Mouse (Mus musculus): ENCODE results near the gene Eya2. TPM values are rescaled to one million over a fixed set of nuclear protein-coding genes. Genes with fewer than 3 reads are reported as not detected.

Gene Eya2
- polyA plus RNA-seq, 1 experiment from 2014 or later = 41.9 TPM

DNA sequence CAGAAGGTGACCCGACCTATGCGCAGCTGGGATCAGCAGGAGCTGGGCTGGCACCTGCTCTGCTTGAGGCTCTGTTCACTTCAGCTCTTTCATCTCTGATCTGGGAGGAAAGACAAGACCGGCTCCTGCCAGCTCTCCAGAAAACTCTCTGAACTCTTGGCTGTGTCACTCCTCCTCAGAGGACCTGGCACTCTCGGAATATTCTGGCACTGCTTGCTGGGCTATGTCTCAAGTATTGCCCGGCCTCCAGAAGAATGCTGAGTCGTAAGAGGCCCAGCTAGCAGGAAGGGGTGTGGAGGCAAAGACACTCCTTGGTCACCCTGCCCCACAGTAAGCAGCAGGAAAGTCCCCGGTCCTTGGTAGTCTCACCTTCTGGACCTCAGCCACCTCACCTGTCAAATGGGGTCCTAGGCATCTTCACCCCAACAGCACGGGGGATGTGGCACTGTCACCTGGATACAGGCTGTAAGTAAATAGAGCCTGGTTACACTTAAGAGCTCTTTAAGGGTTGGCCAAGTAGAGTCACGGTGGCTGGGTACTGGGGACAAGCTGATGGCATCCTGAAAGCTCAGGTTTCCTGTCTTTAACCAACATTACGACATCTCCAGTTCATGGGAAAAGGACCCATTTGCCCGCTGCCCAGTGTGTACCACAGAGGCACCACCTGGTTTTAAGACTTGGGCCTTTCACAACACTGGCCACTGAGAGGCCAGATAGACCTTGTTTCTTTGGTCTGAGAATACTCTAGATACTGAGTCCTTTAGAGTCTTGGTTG, 38.4 kb downstream of the Eya2 start:
- peaks cover 50% of the 10 kb centered on the region for H3K4me1 ChIP-seq
- no peak overlapping the region for H3K4me3 ChIP-seq
- peaks cover 15% of the 10 kb centered on the region for H3K9me3 ChIP-seq
- H3K27ac ChIP-seq (replicated peaks) = no peak overlapping the region
- WGBS = 82% methylated on average over 11 of the region's 11 CpGs
- H3K36me3 ChIP-seq (replicated peaks) = peaks cover 17% of the 10 kb centered on the region
- DNase-seq (ENCODE audit: low spot score) = no peak
- no peaks in the 10 kb centered on the region for H3K27me3 ChIP-seq (replicated peaks; ENCODE audit: low read depth, poor library complexity, severe bottlenecking)

- no peak overlapping the region for H3K4me3 ChIP-seq
- 66% methylated on average over 7 of the region's 7 CpGs for WGBS
- peaks cover 17% of the 10 kb centered on the region for H3K36me3 ChIP-seq (replicated peaks)
- H3K27me3 ChIP-seq (replicated peaks; ENCODE audit: low read depth, poor library complexity, severe bottlenecking) = no peaks in the 10 kb centered on the region
- H3K27ac ChIP-seq (replicated peaks) = peak overlapping the region; percentile 65; the same call in 1 of the 2 replicates
- H3K4me1 ChIP-seq = peaks cover 51% of the 10 kb centered on the region
- peaks cover 15% of the 10 kb centered on the region for H3K9me3 ChIP-seq
- DNase-seq (ENCODE audit: low spot score) = no peak
These were observed 39.6 kb downstream of the Eya2 start for GRCm38 (mm10) chr2:165634481-165634880.

GRCm38 (mm10) chr2:165639075-165639755, 44.4 kb downstream of the Eya2 start:
- 0 out of 2 replicates have a peak overlapping the region, but pooled peaks have one; percentile 20 for H3K27ac ChIP-seq (replicated peaks)
- no peak overlapping the region for H3K4me3 ChIP-seq
- peaks cover 17% of the 10 kb centered on the region for H3K36me3 ChIP-seq (replicated peaks)
- H3K9me3 ChIP-seq = peaks cover 15% of the 10 kb centered on the region
- DNase-seq (ENCODE audit: low spot score) = no peak
- H3K27me3 ChIP-seq (replicated peaks; ENCODE audit: low read depth, poor library complexity, severe bottlenecking) = 0 out of 2 replicates have a peak, but pooled peaks cover 4% of the 10 kb centered on the region
- 74% methylated on average over 11 of the region's 11 CpGs for WGBS
- H3K4me1 ChIP-seq = peaks cover 54% of the 10 kb centered on the region

GRCm38 (mm10) chr2:165641909-165642505, 47.2 kb downstream of the Eya2 start:
- Histone ChIP-seq H3K36me3 (replicated peaks) (peaks cover 10% of the 10 kb centered on the region), H3K4me3 (no peak overlapping the region), H3K27me3 (replicated peaks; ENCODE audit: low read depth, poor library complexity, severe bottlenecking) (0 out of 2 replicates have a peak, but pooled peaks cover 4% of the 10 kb centered on the region), H3K27ac (replicated peaks) (peak overlapping the region; percentile 77), H3K9me3 (peaks cover 10% of the 10 kb centered on the region), H3K4me1 (peaks cover 65% of the 10 kb centered on the region)
- WGBS = 42% methylated on average over 14 of the region's 14 CpGs
- DNase-seq (ENCODE audit: low spot score) = peak; percentile 72

GRCm38 (mm10) chr2:165643596-165643995, 48.8 kb downstream of the Eya2 start:
- Histone ChIP-seq H3K27me3 (replicated peaks; ENCODE audit: low read depth, poor library complexity, severe bottlenecking) (0 out of 2 replicates have a peak, but pooled peaks cover 4% of the 10 kb centered on the region), H3K4me3 (no peak overlapping the region), H3K27ac (replicated peaks) (peak overlapping the region; percentile 77), H3K36me3 (replicated peaks) (peaks cover 5% of the 10 kb centered on the region; the same call in 1 of the 2 replicates), H3K9me3 (no peaks in the 10 kb centered on the region), H3K4me1 (peaks cover 79% of the 10 kb centered on the region)
- whole genome bisulfite sequencing = 58% methylated on average over 3 of the region's 3 CpGs
- DNase-seq (ENCODE audit: low spot score) = no peak

DNA sequence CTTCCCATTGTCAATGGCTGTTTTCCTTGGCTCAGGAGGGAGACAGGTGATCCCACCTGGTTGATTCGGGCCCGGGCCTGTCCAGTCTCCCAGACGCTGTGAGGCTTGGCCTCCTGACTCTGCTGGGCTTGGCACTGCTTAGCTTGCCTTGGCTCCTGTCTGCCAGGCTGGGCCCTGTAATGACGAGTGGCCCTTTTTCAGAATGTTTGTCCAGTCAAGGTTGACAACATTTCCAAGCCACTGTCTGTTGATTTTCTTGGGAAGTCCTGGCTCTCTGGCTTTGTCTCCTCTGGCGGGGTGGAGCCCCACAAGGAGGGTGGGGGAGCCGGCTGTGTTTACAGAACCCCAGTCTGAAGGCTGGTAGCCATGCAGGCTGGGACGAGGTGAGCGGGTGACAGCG, 49.2 kb downstream of the Eya2 start:
- Histone ChIP-seq H3K27ac (replicated peaks) (peak overlapping the region; percentile 77; the same call in 1 of the 2 replicates), H3K36me3 (replicated peaks) (peaks cover 6% of the 10 kb centered on the region; the same call in 1 of the 2 replicates), H3K27me3 (replicated peaks; ENCODE audit: low read depth, poor library complexity, severe bottlenecking) (0 out of 2 replicates have a peak, but pooled peaks cover 4% of the 10 kb centered on the region), H3K4me3 (no peak overlapping the region), H3K9me3 (no peaks in the 10 kb centered on the region), H3K4me1 (peaks cover 80% of the 10 kb centered on the region)
- WGBS = 82% methylated on average over 9 of the region's 9 CpGs
- DNase-seq (ENCODE audit: low spot score) = no peak

DNA sequence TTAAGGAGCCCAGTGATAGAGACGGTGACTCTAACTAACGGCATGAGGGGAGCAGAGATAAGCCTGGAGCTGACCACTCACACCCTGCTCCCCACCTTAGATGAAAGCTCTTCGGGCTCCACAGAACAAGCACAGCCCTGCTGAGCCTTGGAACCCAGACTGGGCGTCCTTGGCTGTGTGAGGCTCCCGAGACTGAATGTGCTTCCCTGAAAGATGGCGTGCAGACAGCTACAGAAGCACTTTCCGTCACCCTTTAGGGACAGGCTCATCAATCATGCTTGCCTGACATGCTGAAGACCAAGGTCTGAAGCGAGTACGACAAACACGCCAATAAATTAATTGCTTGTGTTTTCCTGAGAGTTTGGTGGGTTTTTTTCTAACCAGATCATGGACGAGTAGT, 56.2 kb downstream of the Eya2 start:
- 75% methylated on average over 11 of the region's 11 CpGs for WGBS
- DNase-seq (ENCODE audit: low spot score) = no peak
- Histone ChIP-seq H3K9me3 (no peaks in the 10 kb centered on the region), H3K36me3 (replicated peaks) (0 out of 2 replicates have a peak, but pooled peaks cover 9% of the 10 kb centered on the region), H3K4me1 (peaks cover 83% of the 10 kb centered on the region), H3K27me3 (replicated peaks; ENCODE audit: low read depth, poor library complexity, severe bottlenecking) (no peaks in the 10 kb centered on the region), H3K4me3 (no peak overlapping the region), H3K27ac (replicated peaks) (0 out of 2 replicates have a peak overlapping the region, but pooled peaks have one; percentile 20)

DNA sequence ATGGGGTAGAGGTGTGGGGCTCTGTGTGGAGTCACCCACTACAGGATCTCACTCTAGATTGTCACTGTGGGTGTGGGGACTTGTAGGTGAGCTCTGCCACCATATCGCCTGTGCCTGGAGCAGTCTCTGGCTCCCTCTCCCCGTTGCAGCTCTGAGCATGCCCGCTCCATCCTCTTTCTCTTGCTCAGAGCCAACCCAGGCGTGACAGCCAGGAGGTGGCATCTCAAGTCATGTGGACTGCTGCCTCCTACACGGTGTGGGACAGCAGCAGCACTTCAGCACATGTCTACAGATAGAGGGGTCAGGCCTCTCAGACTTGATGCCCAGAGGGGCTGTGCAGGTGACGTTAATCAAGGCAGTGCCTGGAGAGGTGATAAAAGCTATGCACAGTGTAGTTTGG, 57.4 kb downstream of the Eya2 start:
- no peaks in the 10 kb centered on the region for H3K9me3 ChIP-seq
- H3K4me1 ChIP-seq = peaks cover 85% of the 10 kb centered on the region
- no peak overlapping the region for H3K4me3 ChIP-seq
- DNase-seq (ENCODE audit: low spot score) = no peak
- no peaks in the 10 kb centered on the region for H3K27me3 ChIP-seq (replicated peaks; ENCODE audit: low read depth, poor library complexity, severe bottlenecking)
- WGBS = 72% methylated on average over 6 of the region's 6 CpGs
- 0 out of 2 replicates have a peak, but pooled peaks cover 9% of the 10 kb centered on the region for H3K36me3 ChIP-seq (replicated peaks)
- H3K27ac ChIP-seq (replicated peaks) = peak overlapping the region; percentile 73

GRCm38 (mm10) chr2:165653001-165653921, 58.4 kb downstream of the Eya2 start:
- peak; percentile 83 for DNase-seq (ENCODE audit: low spot score)
- Histone ChIP-seq H3K27ac (replicated peaks) (peak overlapping the region; percentile 73), H3K4me3 (peak overlapping the region; percentile 29; the same call in 1 of the 2 replicates), H3K9me3 (no peaks in the 10 kb centered on the region), H3K36me3 (replicated peaks) (0 out of 2 replicates have a peak, but pooled peaks cover 7% of the 10 kb centered on the region), H3K27me3 (replicated peaks; ENCODE audit: low read depth, poor library complexity, severe bottlenecking) (no peaks in the 10 kb centered on the region), H3K4me1 (peaks cover 84% of the 10 kb centered on the region)
- WGBS = 34% methylated on average over 14 of the region's 14 CpGs

DNA sequence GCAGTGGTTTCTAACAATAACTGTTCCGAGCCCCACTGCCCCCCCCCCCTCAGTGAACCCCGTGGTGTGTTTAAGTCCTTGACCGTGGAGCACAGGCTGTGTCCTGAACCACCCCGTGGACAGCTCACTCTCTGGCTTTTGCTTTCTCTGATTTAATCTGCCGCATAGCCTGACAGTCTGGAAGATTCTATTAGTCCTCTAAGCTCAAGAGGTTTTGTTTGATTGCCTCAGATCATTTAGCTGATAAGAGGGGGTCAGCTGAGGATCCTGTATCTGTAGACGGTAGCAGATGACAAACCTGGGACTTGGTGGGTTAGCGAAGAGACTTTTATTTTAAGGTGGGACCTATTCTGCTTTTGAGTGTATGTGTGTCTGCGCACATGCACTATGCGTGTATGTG, 59.3 kb downstream of the Eya2 start:
- H3K4me1 ChIP-seq = peaks cover 81% of the 10 kb centered on the region
- no peaks in the 10 kb centered on the region for H3K9me3 ChIP-seq
- no peak for DNase-seq (ENCODE audit: low spot score)
- H3K36me3 ChIP-seq (replicated peaks) = 0 out of 2 replicates have a peak, but pooled peaks cover 2% of the 10 kb centered on the region
- peak overlapping the region; percentile 29; the same call in 1 of the 2 replicates for H3K4me3 ChIP-seq
- H3K27ac ChIP-seq (replicated peaks) = peak overlapping the region; percentile 73
- WGBS = 59% methylated on average over 9 of the region's 9 CpGs
- H3K27me3 ChIP-seq (replicated peaks; ENCODE audit: low read depth, poor library complexity, severe bottlenecking) = no peaks in the 10 kb centered on the region

DNA sequence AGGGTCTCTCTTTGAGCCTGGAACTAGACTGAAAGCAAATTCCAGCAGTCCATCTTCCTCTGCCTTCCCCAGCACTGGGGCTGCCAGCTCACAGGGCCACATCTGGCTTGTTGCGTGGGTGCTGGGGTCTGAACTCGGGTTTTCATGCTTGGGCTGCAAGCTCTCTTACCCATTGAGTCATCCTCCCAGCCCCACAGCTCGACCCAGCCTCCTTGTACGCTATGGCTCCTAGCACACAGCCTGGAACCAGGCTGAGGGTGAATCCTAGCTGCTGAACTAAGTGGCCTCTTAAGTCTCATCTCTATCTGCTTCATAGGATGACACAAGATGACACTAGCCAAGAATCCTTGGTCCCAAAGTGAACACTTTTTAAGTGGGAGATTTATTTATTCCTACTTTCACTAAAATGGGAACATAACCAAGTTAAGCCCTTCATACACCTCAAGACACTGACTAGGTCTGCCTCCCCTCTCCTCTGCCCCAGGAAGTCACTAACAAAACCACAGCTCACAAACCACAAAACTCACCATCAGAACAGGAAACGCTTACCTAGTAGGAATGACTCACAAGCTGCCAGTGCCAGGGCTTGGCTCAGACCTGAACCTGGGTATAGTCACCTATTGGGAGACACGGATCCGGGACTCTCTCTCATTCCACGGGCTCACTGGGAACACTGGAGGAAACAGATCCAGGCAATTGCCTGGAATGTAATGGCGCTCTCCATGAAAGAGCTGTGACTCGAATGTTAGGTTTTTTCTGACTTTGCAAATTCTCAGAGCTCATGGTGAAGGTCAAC, 60.1 kb downstream of the Eya2 start:
- Histone ChIP-seq H3K9me3 (no peaks in the 10 kb centered on the region), H3K36me3 (replicated peaks) (no peaks in the 10 kb centered on the region), H3K27ac (replicated peaks) (peak overlapping the region; percentile 73), H3K27me3 (replicated peaks; ENCODE audit: low read depth, poor library complexity, severe bottlenecking) (no peaks in the 10 kb centered on the region), H3K4me3 (no peak overlapping the region), H3K4me1 (peaks cover 84% of the 10 kb centered on the region)
- DNase-seq (ENCODE audit: low spot score) = no peak
- WGBS = 78% methylated on average over 10 of the region's 10 CpGs
